Mouse (Mus musculus) hindbrain, embryonic 14.5 days (tissue): Measurements from ENCODE around the gene Frmd4b. TPM values are rescaled to one million over a fixed set of nuclear protein-coding genes. Genes with fewer than 3 reads are reported as not detected.

Source experiments
- ATAC-seq: fragments of 200-750 bp; cut with Nextera tagmentation; 2 replicates; pipeline ENCODE4 v1.8.0; 2017; ENCODE audit warnings: moderate number of reproducible peaks, mild to moderate bottlenecking, moderate TSS enrichment, moderate library complexity; ENCODE audit not compliant: low FRiP score
- DNase-seq: peaks from one replicate; pipeline ENCODE4 v3.0.0-alpha.2; 2015; ENCODE audit warnings: low spot score
- H3K27ac ChIP-seq: fragments of 300-500 bp; sonication (generic); 2 replicates; pipeline ENCODE4 v1.5.1; 2014; ENCODE audit warnings: mild to moderate bottlenecking, moderate library complexity
- H3K27me3 ChIP-seq: fragments of 300-500 bp; sonication (generic); 2 replicates; pipeline ENCODE4 v1.6.1; 2014; ENCODE audit warnings: mild to moderate bottlenecking, low read length, mixed read lengths; ENCODE audit not compliant: control insufficient read depth, insufficient read depth
- H3K36me3 ChIP-seq: fragments of 300-500 bp; sonication (generic); replicated peaks from 2 replicates; pipeline ENCODE4 v1.6.1; 2014; ENCODE audit not compliant: control insufficient read depth, insufficient read depth
- H3K4me1 ChIP-seq: fragments of 300-500 bp; sonication (generic); replicated peaks from 2 replicates; pipeline ENCODE4 v1.6.1; 2014; ENCODE audit warnings: antibody characterized with exemption, low read length, mixed read lengths; ENCODE audit not compliant: control insufficient read depth, insufficient read depth
- H3K4me2 ChIP-seq: fragments of 300-500 bp; sonication (generic); replicated peaks from 2 replicates; pipeline ENCODE4 v1.6.1; 2014; ENCODE audit warnings: mild to moderate bottlenecking, moderate library complexity
- H3K4me3 ChIP-seq: fragments of 300-500 bp; sonication (generic); replicated peaks from 2 replicates; pipeline ENCODE4 v1.5.1; 2014; ENCODE audit warnings: mild to moderate bottlenecking, low read length
- H3K9ac ChIP-seq: fragments of 300-500 bp; sonication (generic); 2 replicates; pipeline ENCODE4 v1.6.1; 2014
- H3K9me3 ChIP-seq: fragments of 300-500 bp; sonication (generic); 2 replicates; pipeline ENCODE4 v1.6.1; 2016; ENCODE audit warnings: low read length; ENCODE audit not compliant: control insufficient read depth
- WGBS: fragments of 180-500 bp; shearing (Covaris S2); extraction: QIAGEN DNeasy Blood & Tissue Kit; methylation state at CpG from one replicate; pipeline ENCODE4 v1.1.7; 2014; 5-methylcytosine and 5-hydroxymethylcytosine counted together
- polyA plus RNA-seq: library from polyadenylated mRNA; unstranded; fragments of >200 nt; fragmentation: Nextera tagmentation; extraction: Ambion mirVana; gene quantifications from 2 replicates; pipeline ENCODE4 v1.2.1, GENCODE M21; 2014

Frmd4b gene
- polyA plus RNA-seq, 1 experiment from 2014 or later, result 25.1 TPM

DNA sequence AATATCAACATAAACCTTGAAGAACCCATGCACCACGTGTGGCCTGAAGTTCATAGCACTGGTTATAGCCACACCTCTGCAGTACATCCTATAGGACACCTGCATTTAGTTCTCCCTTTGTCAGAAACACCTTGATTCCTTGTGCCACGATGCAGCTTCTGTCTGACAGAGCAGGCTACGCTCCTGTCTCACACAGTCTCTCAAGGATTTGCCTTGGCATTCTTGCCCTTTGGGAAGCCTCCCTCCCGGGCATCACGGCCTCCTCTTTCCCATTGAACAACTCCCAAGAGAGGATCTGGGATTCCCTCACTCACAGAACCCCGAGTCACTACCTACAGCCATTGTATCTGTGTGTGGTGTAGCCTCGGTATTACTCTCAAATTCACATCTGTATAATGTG lies 41.2 kb downstream of the Frmd4b start:
- H3K36me3 ChIP-seq, result no peaks in the 10 kb centered on the region
- H3K4me1 ChIP-seq, result peaks cover 15% of the 10 kb centered on the region
- DNase-seq (no peak), ATAC-seq (no peak)
- 50% methylated on average over 7 of the region's 7 CpGs for WGBS
- no peak overlapping the region for H3K9ac ChIP-seq
- H3K27ac ChIP-seq, result peak overlapping the region; percentile 77
- no peak overlapping the region for H3K4me2 ChIP-seq
- no peak overlapping the region for H3K4me3 ChIP-seq
- no peaks in the 10 kb centered on the region for H3K9me3 ChIP-seq
- no peaks in the 10 kb centered on the region for H3K27me3 ChIP-seq

DNA sequence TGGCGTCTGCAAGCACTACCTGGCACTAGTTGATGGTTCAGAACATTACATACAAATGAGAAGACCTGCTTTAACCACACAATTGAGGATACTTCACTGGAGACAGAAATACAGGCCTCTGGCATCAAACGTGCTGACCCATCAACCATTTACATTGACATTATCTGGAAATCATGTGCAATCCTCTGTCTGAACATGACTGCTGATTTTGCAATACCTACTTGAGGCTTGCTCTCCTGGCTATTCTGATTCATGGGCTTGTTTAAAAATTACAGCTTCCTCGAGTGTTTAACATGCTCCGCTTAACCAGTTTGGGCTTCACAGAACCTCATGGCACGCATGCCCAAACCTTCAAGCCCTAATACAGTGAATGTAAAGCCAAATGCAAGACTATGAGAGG lies 42.4 kb downstream of the Frmd4b start:
- 88% methylated on average over 5 of the region's 5 CpGs for WGBS
- ATAC-seq (no peak), DNase-seq (no peak)
- Histone ChIP-seq H3K4me2 (no peak overlapping the region), H3K4me1 (peaks cover 15% of the 10 kb centered on the region), H3K27me3 (no peaks in the 10 kb centered on the region), H3K27ac (no peak overlapping the region), H3K9ac (no peak overlapping the region), H3K4me3 (no peak overlapping the region), H3K9me3 (no peaks in the 10 kb centered on the region), H3K36me3 (no peaks in the 10 kb centered on the region)

DNA sequence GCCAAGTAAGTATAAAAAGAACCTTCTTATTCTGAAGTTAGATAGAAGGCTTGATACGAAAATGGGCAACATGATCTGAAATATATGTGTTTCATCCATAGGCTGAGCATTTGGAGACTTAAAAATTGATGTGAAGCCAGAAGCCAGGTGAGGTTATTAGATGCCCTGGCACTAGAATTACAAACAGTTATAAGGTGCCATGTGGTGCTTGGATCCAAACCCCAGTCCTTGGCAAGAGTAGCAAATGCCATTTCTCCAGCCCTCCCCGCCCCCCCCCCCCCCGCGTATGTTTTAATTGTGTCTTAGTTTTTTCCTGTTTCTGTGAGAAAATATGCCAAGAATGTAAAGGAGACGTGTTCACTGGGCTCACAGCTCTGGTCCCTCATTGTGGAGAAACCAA lies 45.1 kb downstream of the Frmd4b start:
- Histone ChIP-seq H3K4me1 (peaks cover 15% of the 10 kb centered on the region), H3K9ac (no peak overlapping the region), H3K36me3 (no peaks in the 10 kb centered on the region), H3K27me3 (no peaks in the 10 kb centered on the region), H3K27ac (no peak overlapping the region), H3K4me3 (no peak overlapping the region), H3K9me3 (no peaks in the 10 kb centered on the region), H3K4me2 (no peak overlapping the region)
- 87% methylated on average over 5 of the region's 5 CpGs for WGBS
- no peak for DNase-seq
- ATAC-seq, result no peak

DNA sequence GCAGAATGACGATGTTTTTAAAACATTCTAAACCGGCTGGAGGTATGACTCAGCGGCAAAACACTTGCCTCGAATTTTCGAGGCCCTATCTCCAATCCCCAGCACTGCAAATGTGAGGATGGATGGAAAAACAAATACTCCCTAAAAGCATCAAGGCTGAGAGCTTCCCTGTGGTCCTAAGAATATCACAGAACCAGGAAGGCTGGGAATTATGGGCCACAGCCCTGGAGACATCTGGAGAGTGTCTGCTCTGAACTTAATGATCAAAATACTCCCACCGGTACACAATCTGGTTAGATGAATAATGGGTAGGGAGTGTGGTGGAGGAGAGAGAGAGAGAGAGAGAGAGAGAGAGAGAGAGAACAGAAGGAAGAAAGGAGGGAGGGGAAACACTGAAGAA lies 48.8 kb downstream of the Frmd4b start:
- ATAC-seq (no peak), DNase-seq (no peak)
- H3K36me3 ChIP-seq, result no peaks in the 10 kb centered on the region
- H3K9ac ChIP-seq, result no peak overlapping the region
- H3K27me3 ChIP-seq, result no peaks in the 10 kb centered on the region
- no peak overlapping the region for H3K4me2 ChIP-seq
- WGBS, result 69% methylated on average over 6 of the region's 6 CpGs
- no peaks in the 10 kb centered on the region for H3K9me3 ChIP-seq
- H3K4me3 ChIP-seq, result no peak overlapping the region
- H3K27ac ChIP-seq, result no peak overlapping the region
- 0 out of 2 replicates have a peak, but pooled peaks cover 5% of the 10 kb centered on the region for H3K4me1 ChIP-seq

DNA sequence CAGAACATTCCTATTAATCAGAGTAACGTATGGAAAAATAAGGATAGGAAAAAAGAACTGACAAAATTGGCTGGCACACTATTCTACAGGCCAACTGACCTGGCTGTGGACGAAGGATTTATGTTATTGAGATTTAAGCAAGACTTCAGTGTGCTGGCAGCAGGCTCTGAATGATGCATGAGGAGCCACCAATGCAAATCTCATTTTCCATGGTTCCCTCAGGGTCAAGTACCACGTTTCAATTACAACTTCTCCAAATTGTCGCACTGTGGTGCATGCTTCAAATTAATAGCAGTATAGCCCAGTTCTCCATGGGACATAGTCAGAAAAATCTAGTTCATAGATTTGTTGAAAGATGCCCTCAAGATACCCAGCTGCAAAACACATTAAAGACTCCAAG lies 50.6 kb downstream of the Frmd4b start:
- 28% methylated on average over 4 of the region's 4 CpGs for WGBS
- H3K4me3 ChIP-seq, result no peak overlapping the region
- DNase-seq, result no peak

DNA sequence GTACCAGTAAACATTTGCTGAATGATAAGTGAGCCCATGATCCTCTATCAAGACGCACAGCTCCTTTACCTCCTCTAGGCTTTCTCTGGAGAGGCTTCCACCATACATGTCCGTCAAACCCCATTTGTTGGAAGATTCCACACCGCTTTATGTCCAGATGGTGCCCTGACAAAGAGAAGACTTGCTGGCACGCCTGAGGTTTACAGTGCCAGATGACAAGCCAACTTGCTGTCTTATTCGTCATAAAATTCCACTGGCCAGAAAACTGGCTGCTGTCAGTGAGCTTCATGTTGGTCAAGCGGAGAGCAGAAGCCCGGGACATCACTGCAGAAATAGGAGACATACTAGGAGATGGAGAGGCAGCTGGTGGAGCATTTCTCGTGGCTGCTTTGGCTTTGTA lies 60.2 kb downstream of the Frmd4b start:
- ATAC-seq (no peak), DNase-seq (no peak)
- peaks cover 28% of the 10 kb centered on the region for H3K4me1 ChIP-seq
- H3K9me3 ChIP-seq, result no peaks in the 10 kb centered on the region
- H3K36me3 ChIP-seq, result no peaks in the 10 kb centered on the region
- 48% methylated on average over 8 of the region's 8 CpGs for WGBS
- H3K27ac ChIP-seq, result 0 out of 2 replicates have a peak overlapping the region, but pooled peaks have one; percentile 16
- no peak overlapping the region for H3K4me2 ChIP-seq
- H3K4me3 ChIP-seq, result no peak overlapping the region
- no peak overlapping the region for H3K9ac ChIP-seq
- H3K27me3 ChIP-seq, result no peaks in the 10 kb centered on the region

More for the DNA sequence above, 50.6 kb downstream of the Frmd4b start:
- no peaks in the 10 kb centered on the region for H3K27me3 ChIP-seq
- no peaks in the 10 kb centered on the region for H3K36me3 ChIP-seq
- no peaks in the 10 kb centered on the region for H3K9me3 ChIP-seq
- 0 out of 2 replicates have a peak, but pooled peaks cover 5% of the 10 kb centered on the region for H3K4me1 ChIP-seq
- H3K4me2 ChIP-seq, result no peak overlapping the region
- no peak; the same call in 1 of the 2 replicates for ATAC-seq
- no peak overlapping the region for H3K27ac ChIP-seq
- no peak overlapping the region for H3K9ac ChIP-seq

DNA sequence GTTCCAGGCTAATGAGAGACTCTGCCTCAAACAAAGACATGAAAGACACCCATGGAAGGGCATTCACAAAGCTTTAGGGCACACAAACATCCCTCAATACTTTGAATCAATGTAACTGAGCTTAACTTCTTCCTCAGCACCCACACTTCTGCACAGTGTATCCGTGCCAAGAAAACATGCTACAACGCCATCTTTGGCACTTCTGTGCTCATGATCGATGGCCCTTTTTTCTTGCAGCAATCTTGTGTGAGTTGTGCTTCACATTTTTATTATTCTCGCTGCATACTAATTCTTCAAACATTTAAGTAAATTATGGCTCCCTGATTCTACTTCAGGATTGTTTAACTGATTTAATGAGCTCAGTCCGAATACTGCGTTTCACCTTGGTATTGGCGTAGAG lies 61.7 kb downstream of the Frmd4b start:
- no peaks in the 10 kb centered on the region for H3K36me3 ChIP-seq
- no peak overlapping the region for H3K4me2 ChIP-seq
- H3K27ac ChIP-seq, result no peak overlapping the region
- H3K4me1 ChIP-seq, result peaks cover 39% of the 10 kb centered on the region
- H3K4me3 ChIP-seq, result no peak overlapping the region
- 91% methylated on average over 7 of the region's 7 CpGs for WGBS
- no peak overlapping the region for H3K9ac ChIP-seq
- ATAC-seq, result no peak
- no peaks in the 10 kb centered on the region for H3K9me3 ChIP-seq
- DNase-seq, result no peak
- H3K27me3 ChIP-seq, result no peaks in the 10 kb centered on the region

DNA sequence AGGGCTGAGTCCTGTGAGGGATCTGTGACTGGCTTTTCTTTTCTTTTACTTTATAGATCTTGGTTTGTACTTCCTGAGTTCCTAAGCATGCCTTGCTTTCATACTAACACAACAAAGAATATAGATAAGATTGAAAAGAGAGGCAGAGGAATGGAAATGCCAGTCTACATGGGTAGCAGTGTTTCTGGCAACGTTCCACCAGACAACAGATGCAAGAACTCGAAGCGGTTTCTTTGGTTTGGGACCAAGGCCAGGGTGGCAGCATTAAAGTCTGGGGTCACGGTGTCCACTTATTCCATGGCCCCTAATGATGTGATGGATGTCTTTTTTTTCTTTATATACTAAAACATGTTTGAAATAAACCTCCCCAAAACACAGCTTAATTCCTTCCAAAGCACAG lies 63.9 kb downstream of the Frmd4b start:
- H3K27ac ChIP-seq, result no peak overlapping the region; the same call in 1 of the 2 replicates
- 50% methylated on average over 4 of the region's 4 CpGs for WGBS
- ATAC-seq (no peak), DNase-seq (no peak)
- peaks cover 51% of the 10 kb centered on the region for H3K4me1 ChIP-seq
- no peak overlapping the region for H3K4me3 ChIP-seq
- H3K9me3 ChIP-seq, result no peaks in the 10 kb centered on the region
- no peak overlapping the region for H3K9ac ChIP-seq
- H3K36me3 ChIP-seq, result no peaks in the 10 kb centered on the region
- no peak overlapping the region for H3K4me2 ChIP-seq
- no peaks in the 10 kb centered on the region for H3K27me3 ChIP-seq

DNA sequence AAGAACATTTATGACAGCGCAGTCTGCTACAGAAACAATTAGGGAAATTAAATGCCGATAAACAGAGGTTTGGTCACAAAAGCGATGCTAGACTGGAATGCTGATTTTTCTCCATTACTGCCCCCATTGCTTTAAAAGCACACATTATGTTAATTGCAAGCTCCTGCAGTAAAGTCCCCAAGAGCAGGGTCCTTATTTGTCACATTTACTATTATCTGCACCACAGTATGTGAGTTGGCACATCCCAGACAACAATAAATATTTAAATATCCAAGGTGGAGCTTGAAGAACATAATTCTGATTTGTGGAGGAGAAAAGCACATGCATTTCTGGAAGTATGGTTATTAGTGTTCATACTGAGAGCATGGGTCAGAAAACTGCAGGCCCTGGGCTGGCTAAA lies 64.8 kb downstream of the Frmd4b start:
- peaks cover 50% of the 10 kb centered on the region for H3K4me1 ChIP-seq
- ATAC-seq (no peak), DNase-seq (no peak)
- no peaks in the 10 kb centered on the region for H3K27me3 ChIP-seq
- no peaks in the 10 kb centered on the region for H3K9me3 ChIP-seq
- no peak overlapping the region for H3K4me2 ChIP-seq
- H3K27ac ChIP-seq, result peak overlapping the region; percentile 69
- 49% methylated on average over 3 of the region's 3 CpGs for WGBS
- H3K36me3 ChIP-seq, result no peaks in the 10 kb centered on the region
- H3K4me3 ChIP-seq, result no peak overlapping the region
- H3K9ac ChIP-seq, result 0 out of 2 replicates have a peak overlapping the region, but pooled peaks have one; percentile 16

DNA sequence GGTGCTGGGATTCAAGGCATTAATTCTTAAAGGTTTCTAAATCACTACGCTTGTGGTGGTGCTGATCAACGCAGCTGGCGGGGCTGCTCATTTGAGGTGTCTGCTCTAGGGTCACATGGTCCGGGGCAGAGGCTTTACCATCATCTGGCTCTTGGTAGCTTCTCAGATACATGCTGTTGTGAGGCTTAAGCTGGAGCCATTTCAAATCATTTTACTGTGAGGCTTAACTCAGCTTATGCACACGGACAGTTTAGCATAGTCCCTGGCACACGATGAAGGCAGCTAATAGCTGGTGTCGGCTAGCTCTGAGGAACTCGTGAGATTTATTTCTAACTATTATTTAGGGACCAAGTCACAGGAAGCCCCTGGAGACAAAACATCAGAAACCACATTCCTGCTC lies 65.5 kb downstream of the Frmd4b start:
- H3K27me3 ChIP-seq, result no peaks in the 10 kb centered on the region
- no peaks in the 10 kb centered on the region for H3K36me3 ChIP-seq

More for the DNA sequence above, 65.5 kb downstream of the Frmd4b start:
- H3K4me2 ChIP-seq, result no peak overlapping the region
- 42% methylated on average over 8 of the region's 8 CpGs for WGBS
- DNase-seq, result no peak
- no peaks in the 10 kb centered on the region for H3K9me3 ChIP-seq
- H3K9ac ChIP-seq, result no peak overlapping the region
- H3K4me1 ChIP-seq, result peaks cover 43% of the 10 kb centered on the region
- H3K4me3 ChIP-seq, result no peak overlapping the region
- peak overlapping the region; percentile 69 for H3K27ac ChIP-seq
- ATAC-seq, result no peak
